Mouse (Mus musculus): ENCODE data around the gene Klhl31. TPM values are rescaled to one million over a fixed set of nuclear protein-coding genes. Genes with fewer than 3 reads are reported as not detected.
A peak's percentile ranks its signal among the peaks of the same experiment; 100 is the strongest.

Klhl31 gene
- polyA plus RNA-seq, 1 experiment from 2014 or later = 0.33 TPM

DNA sequence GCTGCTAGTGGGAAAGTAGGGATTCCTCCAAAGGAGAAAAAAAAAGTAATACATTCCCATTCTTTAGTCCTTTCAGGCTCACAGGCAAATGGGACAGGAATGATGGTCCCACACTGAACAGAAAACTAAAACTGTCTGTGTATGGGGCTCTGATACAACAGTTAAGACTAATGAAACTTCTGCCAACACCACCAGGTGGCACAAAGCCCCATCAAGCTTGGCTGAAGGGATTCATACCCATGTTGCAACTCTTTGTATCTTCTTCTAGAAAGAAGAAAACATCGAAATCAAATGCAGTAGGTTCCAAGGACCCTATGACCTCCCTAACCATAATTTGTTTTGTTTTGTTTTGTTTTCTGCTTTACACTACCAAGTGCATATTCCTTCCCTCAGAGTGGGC is 57.1 kb downstream of the Klhl31 start:
- ATAC-seq (ENCODE audit: insufficient read depth) (no peak), DNase-seq (no peak)
- Histone ChIP-seq H3K36me3 (ENCODE audit: insufficient read depth) (no peaks in the 10 kb centered on the region), H3K27ac (ENCODE audit: low read depth) (no peak overlapping the region), H3K9me3 (ENCODE audit: low read depth, low read length) (no peaks in the 10 kb centered on the region), H3K4me1 (ENCODE audit: insufficient read depth) (no peaks in the 10 kb centered on the region), H3K9ac (no peak overlapping the region), H3K4me2 (no peak overlapping the region), H3K4me3 (ENCODE audit: low read depth, low read length) (no peak overlapping the region), H3K27me3 (ENCODE audit: insufficient read depth, low read length) (no peaks in the 10 kb centered on the region)
- TF ChIP-seq CTCF (IDR thresholded peaks at IDR 0.05; ENCODE audit: low read depth) = 0 out of 2 replicates have a peak, but pooled peaks have one; percentile 24
- WGBS = 81% methylated on average over 1 of the region's 1 CpGs

DNA sequence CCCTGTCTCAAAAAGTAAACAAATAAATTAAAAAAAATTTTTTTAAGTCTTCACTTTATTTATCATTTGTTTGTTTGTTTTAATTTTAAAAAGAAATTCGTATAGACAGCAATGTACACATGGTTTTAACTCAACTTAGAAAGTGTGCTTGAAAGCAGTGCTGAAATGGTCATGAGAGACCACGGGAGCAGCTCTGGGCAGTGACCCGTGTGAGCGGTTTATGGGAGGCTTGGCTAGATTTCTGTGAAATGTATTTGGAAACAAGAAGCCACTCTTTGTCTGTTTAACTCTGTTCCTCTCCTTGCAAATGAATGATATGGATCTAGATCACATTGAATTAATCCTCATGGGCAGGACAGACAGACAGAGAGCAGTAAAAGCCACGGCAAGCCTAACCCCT is 59.3 kb downstream of the Klhl31 start:
- Histone ChIP-seq H3K27me3 (ENCODE audit: insufficient read depth, low read length) (no peaks in the 10 kb centered on the region), H3K9me3 (ENCODE audit: low read depth, low read length) (no peaks in the 10 kb centered on the region), H3K27ac (ENCODE audit: low read depth) (no peak overlapping the region), H3K4me1 (ENCODE audit: insufficient read depth) (no peaks in the 10 kb centered on the region), H3K4me2 (no peak overlapping the region), H3K9ac (no peak overlapping the region), H3K36me3 (ENCODE audit: insufficient read depth) (no peaks in the 10 kb centered on the region), H3K4me3 (ENCODE audit: low read depth, low read length) (no peak overlapping the region)
- DNase-seq (no peak), ATAC-seq (ENCODE audit: insufficient read depth) (no peak)
- WGBS = 74% methylated on average over 5 of the region's 5 CpGs
- TF ChIP-seq CTCF (IDR thresholded peaks at IDR 0.05; ENCODE audit: low read depth) = no peak

DNA sequence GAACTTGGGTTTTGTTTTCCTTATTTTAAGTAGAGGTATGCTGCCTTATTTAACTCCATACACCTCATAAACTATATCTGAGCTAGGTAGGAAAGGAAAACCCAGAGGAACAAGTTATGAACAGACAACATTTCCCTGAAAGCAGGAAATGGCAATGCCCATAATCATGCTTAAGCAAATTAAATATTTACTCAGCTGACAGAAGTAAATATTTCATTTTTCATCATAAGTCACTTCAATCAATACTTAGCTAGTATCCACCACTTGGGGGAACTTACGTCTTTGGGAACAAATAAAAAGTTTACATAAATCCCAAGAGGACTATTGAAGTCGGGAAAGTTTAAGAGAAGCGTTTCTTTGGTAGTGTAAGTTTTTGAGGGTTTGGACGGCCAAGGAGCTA is 67.2 kb downstream of the Klhl31 start:
- no peaks in the 10 kb centered on the region for H3K4me1 ChIP-seq (ENCODE audit: insufficient read depth)
- no peak for TF ChIP-seq CTCF (IDR thresholded peaks at IDR 0.05; ENCODE audit: low read depth)
- H3K4me2 ChIP-seq = no peak overlapping the region
- no peaks in the 10 kb centered on the region for H3K9me3 ChIP-seq (ENCODE audit: low read depth, low read length)
- no peaks in the 10 kb centered on the region for H3K36me3 ChIP-seq (ENCODE audit: insufficient read depth)
- H3K9ac ChIP-seq = no peak overlapping the region
- DNase-seq = no peak
- H3K27me3 ChIP-seq (ENCODE audit: insufficient read depth, low read length) = no peaks in the 10 kb centered on the region
- ATAC-seq (ENCODE audit: insufficient read depth) = no peak
- 57% methylated on average over 4 of the region's 4 CpGs for WGBS
- H3K4me3 ChIP-seq (ENCODE audit: low read depth, low read length) = no peak overlapping the region
- no peak overlapping the region for H3K27ac ChIP-seq (ENCODE audit: low read depth)

DNA sequence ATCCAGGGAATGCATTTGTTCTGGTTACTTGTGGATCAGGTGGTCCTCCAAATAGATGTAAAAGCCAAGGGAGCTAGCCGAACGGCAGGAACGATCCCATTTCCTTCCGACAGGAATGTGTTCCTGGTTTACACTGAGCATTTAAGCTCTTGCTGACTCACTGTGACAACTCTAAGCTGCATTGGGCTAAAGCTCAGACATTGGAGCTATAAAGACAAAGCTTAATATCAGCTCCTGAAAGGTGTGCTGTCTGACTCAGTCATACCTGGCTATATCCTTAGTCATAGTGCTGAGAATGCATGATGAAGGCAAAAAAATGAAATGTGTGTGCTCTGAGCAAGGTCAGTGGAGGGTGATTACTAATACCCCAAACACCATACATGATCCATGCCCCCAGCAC is 67.8 kb downstream of the Klhl31 start:
- WGBS = 63% methylated on average over 4 of the region's 4 CpGs
- no peak for ATAC-seq (ENCODE audit: insufficient read depth)

GRCm38 (mm10) chr9:77706515-77706914 is 70.2 kb downstream of the Klhl31 start:
- H3K27me3 ChIP-seq (ENCODE audit: insufficient read depth, low read length) = no peaks in the 10 kb centered on the region
- no peak for TF ChIP-seq CTCF (IDR thresholded peaks at IDR 0.05; ENCODE audit: low read depth)
- 74% methylated on average over 6 of the region's 6 CpGs for WGBS
- H3K9ac ChIP-seq = no peak overlapping the region
- no peak overlapping the region for H3K4me2 ChIP-seq
- no peaks in the 10 kb centered on the region for H3K9me3 ChIP-seq (ENCODE audit: low read depth, low read length)
- ATAC-seq (ENCODE audit: insufficient read depth) = no peak
- no peaks in the 10 kb centered on the region for H3K4me1 ChIP-seq (ENCODE audit: insufficient read depth)
- H3K4me3 ChIP-seq (ENCODE audit: low read depth, low read length) = no peak overlapping the region
- no peak for DNase-seq
- H3K27ac ChIP-seq (ENCODE audit: low read depth) = no peak overlapping the region
- no peaks in the 10 kb centered on the region for H3K36me3 ChIP-seq (ENCODE audit: insufficient read depth)

More for the DNA sequence above, 67.8 kb downstream of the Klhl31 start:
- Histone ChIP-seq H3K27ac (ENCODE audit: low read depth) (no peak overlapping the region), H3K9me3 (ENCODE audit: low read depth, low read length) (no peaks in the 10 kb centered on the region), H3K4me3 (ENCODE audit: low read depth, low read length) (no peak overlapping the region), H3K36me3 (ENCODE audit: insufficient read depth) (no peaks in the 10 kb centered on the region), H3K4me2 (no peak overlapping the region), H3K27me3 (ENCODE audit: insufficient read depth, low read length) (no peaks in the 10 kb centered on the region), H3K9ac (no peak overlapping the region), H3K4me1 (ENCODE audit: insufficient read depth) (no peaks in the 10 kb centered on the region)
- TF ChIP-seq CTCF (IDR thresholded peaks at IDR 0.05; ENCODE audit: low read depth) = no peak
- DNase-seq = no peak

DNA sequence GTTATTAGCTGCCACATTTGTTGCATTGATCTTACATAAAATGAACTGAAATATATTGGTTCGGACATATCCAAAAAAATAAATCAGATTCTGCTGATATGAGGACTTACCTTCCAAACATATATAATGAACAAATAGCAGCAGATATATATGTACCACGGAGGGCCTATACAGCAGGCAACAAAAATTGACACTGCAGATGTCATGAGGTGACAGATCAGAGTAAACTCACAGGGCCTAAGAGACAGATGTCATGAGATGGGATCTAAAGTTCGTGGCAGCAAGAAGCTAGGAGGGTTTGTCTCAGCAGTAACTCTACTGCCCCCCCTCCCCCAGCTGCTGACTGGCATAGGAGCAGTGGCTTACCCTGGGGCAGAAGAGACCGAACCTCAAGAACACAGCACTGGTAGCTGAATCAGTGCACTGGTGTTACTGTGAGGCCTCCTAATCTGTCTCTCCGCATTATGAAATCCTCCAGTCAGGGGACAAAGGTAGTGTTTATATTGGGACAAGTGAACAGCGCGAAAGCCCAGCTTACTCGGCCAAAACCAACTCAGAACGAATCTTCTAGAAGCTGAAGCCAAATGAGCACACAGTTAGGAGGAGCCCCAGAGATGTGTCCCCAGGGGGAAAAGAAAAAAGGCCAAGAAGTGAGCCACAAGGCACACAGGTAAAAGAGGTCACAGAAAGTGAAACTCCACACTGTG is 71.3 kb downstream of the Klhl31 start:
- ATAC-seq (ENCODE audit: insufficient read depth) (no peak), DNase-seq (no peak)
- no peak overlapping the region for H3K4me2 ChIP-seq
- no peak overlapping the region for H3K4me3 ChIP-seq (ENCODE audit: low read depth, low read length)
- H3K4me1 ChIP-seq (ENCODE audit: insufficient read depth) = no peaks in the 10 kb centered on the region
- no peak overlapping the region for H3K9ac ChIP-seq
- no peaks in the 10 kb centered on the region for H3K9me3 ChIP-seq (ENCODE audit: low read depth, low read length)
- no peak for TF ChIP-seq CTCF (IDR thresholded peaks at IDR 0.05; ENCODE audit: low read depth)
- no peaks in the 10 kb centered on the region for H3K27me3 ChIP-seq (ENCODE audit: insufficient read depth, low read length)
- no peak overlapping the region for H3K27ac ChIP-seq (ENCODE audit: low read depth)
- no peaks in the 10 kb centered on the region for H3K36me3 ChIP-seq (ENCODE audit: insufficient read depth)
- 61% methylated on average over 9 of the region's 9 CpGs for WGBS

DNA sequence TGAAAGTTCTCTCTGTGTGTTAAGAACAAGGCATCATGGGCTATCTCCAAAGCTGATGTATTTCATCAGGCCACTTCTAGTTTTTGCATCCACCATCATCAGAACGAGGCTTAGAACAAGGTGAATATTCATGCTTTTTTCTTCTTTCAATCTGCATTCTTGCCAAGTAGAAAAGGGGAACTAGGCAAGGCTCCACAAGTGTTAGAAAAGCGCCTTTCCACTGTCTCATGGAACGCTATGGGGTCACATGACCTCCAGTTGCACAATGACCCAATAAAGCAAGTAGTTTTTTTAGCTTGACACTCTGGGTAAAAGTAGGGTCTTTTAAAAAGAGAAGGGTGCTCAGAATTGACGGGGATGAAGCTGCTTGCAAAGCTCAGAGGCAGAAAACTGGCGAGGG is 72.7 kb downstream of the Klhl31 start:
- no peak for TF ChIP-seq CTCF (IDR thresholded peaks at IDR 0.05; ENCODE audit: low read depth)
- no peaks in the 10 kb centered on the region for H3K4me1 ChIP-seq (ENCODE audit: insufficient read depth)
- ATAC-seq (ENCODE audit: insufficient read depth) = no peak

More for the DNA sequence above, 72.7 kb downstream of the Klhl31 start:
- no peaks in the 10 kb centered on the region for H3K27me3 ChIP-seq (ENCODE audit: insufficient read depth, low read length)
- no peak overlapping the region for H3K9ac ChIP-seq
- no peak for DNase-seq
- WGBS = 68% methylated on average over 5 of the region's 5 CpGs
- H3K4me2 ChIP-seq = no peak overlapping the region
- H3K27ac ChIP-seq (ENCODE audit: low read depth) = no peak overlapping the region
- H3K9me3 ChIP-seq (ENCODE audit: low read depth, low read length) = no peaks in the 10 kb centered on the region
- no peak overlapping the region for H3K4me3 ChIP-seq (ENCODE audit: low read depth, low read length)
- H3K36me3 ChIP-seq (ENCODE audit: insufficient read depth) = no peaks in the 10 kb centered on the region

Other genes with a start within 250 kb of the Klhl31 start
- gene Lrrc1, start 91.6 kb upstream of the Klhl31 start, polyA plus RNA-seq (2014; fragmentation: Nextera tagmentation; extraction: Ambion mirVana) = 9.3 and 9.5 TPM in 2 replicates
- gene Gclc, start 118.0 kb downstream of the Klhl31 start, polyA plus RNA-seq (2014; fragmentation: Nextera tagmentation; extraction: Ambion mirVana) = 20.4 and 21.2 TPM in 2 replicates